Mouse (Mus musculus) kidney, postnatal 14 days (tissue): Measurements from ENCODE around the gene Antxr1.
A peak's percentile ranks its signal among the peaks of the same experiment; 100 is the strongest.

Experiments
- DNase-seq: peaks from one replicate; pipeline ENCODE4 v3.0.0; 2022; ENCODE audit warnings: mixed read lengths

The Antxr1 gene

DNA sequence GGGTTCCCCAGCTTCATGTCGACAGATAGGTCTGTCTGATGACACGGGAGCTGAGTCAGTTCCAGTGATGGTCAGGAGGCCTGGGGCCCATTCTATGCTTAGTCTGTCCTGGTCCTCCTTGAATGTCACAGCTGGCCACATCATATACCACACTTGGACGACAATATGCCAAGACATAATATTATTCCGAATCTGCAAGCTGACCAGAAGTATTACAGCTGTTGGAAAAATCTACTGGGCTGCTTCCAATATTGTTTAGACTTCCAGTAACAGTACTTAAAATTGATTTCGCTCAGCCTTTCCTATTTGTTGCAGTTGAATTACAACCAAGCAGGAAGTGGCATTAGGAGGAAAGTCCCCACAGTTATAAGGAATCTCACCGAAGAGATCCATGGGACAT lies 48.4 kb downstream of the Antxr1 start:
- no peak for DNase-seq

DNA sequence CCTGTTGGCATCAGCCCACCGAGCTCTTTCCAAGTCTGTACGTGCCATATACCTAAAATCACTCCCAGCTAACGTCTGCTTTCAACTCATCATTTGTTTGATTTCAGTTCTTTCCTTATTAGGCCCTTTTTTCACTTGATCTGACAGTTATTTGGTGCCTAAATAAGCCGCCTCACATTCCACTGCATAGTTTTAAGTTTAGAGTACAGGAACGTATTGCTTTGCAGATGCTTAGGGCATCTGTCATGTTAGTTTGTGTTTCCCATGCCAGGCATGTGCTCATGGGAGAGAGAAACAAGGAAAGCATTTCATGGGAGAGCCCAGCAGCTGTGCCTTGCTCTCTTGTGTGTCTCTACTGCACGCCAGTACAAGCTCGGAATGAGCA lies 50.3 kb downstream of the Antxr1 start:
- no peak for DNase-seq

DNA sequence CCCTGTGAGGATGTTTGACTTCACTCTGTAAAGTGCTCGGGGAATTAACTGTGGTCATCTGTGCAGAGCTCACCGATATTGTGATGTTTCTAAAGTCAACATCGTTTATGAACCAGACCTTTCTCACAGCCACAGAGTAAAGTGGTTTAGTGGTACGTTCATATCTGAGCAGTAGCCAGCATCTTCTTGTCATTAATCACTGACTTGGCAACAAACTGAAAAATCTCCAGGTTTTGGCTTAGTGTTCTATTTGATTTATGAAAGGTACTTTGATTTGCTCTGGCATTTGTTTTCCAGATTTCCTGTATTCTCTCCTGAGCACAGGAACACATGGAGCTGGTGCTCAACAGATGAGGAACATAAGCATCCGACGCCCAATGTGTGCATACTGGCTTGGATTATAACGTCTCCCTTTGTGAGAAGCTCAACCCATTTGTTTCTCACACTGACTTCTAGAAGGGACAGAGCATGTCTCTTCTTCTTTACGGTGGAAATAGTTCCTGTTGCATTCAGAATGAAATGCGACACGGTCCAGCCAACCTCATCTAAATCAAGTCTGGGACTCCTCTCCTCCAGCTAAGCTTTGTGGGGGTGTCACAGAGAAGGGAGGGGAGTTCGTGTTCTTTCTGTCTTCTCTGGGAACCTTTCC lies 50.8 kb downstream of the Antxr1 start:
- DNase-seq: no peak

DNA sequence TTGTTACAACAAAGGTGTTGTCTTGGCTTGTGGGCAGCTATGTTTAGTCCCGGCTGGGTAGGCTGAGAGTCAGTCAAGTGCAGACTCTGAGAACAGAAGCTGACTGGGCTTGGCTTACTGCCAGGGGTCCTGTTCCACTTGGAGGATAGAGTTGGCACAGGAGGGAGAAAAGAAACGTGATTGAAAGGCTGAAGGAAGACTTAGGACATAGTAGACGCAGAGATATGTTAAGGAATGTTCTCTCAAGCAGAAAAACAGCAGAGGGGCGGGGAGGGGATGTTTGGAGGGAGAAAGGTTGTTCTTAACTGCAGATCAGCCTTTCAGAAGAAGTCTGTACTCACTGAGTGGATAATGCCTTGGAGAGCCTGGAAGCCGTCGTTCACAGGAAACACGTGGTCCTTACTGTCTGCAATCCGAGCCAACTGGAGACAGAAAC lies 53.3 kb downstream of the Antxr1 start:
- DNase-seq: peak; percentile 90

- no peak for DNase-seq
These were observed 53.9 kb downstream of the Antxr1 start for GRCm38 (mm10) chr6:87281771-87282170.

DNA sequence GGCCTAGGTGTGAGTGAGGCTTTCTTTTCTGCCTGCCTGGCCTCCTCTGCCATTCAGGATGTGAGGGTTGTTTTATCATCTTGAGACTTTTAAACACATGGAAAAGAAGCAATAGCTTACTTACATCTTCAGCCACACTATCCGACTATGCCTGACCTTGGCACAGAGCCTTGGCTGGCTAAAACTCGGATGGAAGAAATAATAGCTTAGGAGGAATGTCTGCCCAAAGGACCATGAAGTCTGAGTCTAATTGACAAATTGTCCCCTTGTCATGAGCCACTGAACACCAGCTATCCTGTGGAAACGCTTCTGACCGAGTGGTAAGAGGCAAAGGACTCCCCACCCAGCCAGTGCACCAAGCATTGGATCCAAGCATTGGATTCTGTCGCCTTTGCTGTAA lies 57.5 kb downstream of the Antxr1 start:
- DNase-seq: no peak

GRCm38 (mm10) chr6:87277527-87277926 lies 58.1 kb downstream of the Antxr1 start:
- peak; percentile 31 for DNase-seq

GRCm38 (mm10) chr6:87276941-87277340 lies 58.7 kb downstream of the Antxr1 start:
- no peak for DNase-seq

DNA sequence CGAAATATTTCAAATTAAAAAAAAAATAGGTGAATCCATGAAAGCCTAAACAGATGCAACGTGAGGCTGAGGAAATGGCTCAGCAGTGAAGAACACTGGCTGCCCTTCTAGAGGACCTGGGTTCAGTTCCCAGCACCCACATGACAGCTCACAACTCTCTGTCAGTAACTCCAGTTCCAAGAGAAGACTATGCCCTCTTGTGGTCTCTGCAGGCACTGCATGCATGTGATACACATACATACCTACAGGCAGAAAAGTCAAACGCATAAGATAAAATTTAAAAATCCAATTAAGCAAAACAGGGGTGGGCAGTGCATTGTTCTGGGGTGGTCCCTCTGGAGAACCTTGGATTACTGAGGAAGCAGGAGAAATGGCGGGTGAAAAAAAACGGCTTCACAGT lies 60.8 kb downstream of the Antxr1 start:
- DNase-seq: no peak

GRCm38 (mm10) chr6:87273791-87274190 lies 61.8 kb downstream of the Antxr1 start:
- DNase-seq: no peak

DNA sequence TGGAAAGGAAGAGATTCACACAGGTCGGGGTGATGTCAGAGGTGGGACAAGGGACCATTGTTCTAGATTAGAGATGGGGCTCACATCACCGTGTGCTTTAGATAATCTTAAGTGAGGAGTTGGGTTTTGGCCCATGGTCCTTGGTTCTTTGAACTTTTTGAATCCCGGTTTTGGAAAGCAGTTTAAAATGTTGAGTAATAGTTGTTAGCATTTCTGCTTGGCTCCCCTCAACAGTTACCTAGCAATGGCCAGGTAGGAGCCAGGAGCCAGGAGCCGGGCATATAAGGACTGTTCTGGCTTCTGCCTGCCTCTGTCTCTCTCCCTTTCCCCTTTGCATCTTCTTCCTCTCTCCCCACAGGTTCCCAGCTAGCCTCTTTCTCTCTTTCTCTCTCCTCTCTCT lies 62.5 kb downstream of the Antxr1 start:
- DNase-seq: no peak

DNA sequence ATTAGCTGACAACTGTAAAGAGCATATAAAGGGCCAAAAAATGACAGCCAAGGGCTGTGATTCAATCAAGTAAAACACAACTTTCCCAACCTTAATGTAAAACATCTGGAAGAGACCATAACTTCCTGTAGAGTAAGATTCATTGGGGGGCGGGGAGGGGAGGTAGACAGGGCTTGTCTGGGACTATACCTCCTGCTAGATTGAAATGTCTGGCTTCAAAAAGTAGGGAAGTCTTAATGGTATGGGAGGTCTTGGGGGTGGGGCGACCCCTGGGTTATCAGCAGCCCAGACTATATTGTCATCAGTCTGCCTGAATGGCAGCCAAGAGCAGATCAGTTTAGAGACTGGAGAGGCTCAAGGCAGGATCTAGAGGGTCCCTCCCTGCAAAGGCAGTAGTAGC lies 63.4 kb downstream of the Antxr1 start:
- no peak for DNase-seq

DNA sequence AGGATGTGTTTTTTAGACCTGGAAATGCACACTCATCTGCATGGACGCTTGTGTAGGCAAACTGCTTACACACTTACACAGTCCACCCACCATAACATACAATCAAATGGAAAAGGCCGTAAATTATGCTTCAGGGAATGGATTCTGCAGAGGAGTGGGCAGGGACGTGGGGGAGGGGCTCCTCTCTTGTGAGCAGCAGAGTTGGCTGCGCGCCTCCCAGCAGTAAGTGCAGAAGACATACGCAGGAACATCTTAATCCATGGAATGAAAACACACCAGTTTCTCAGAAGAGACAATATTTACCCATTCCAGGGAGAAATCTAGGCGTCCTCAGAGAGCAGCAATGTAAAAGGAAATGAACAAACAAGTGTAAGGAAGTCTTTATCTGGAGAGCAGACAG lies 65.2 kb downstream of the Antxr1 start:
- DNase-seq: peak; percentile 33

GRCm38 (mm10) chr6:87269950-87270349 lies 65.7 kb downstream of the Antxr1 start:
- DNase-seq: no peak

- DNase-seq: no peak
These were observed 73.0 kb downstream of the Antxr1 start for GRCm38 (mm10) chr6:87262666-87263065.

- no peak for DNase-seq
These were observed 76.6 kb downstream of the Antxr1 start for GRCm38 (mm10) chr6:87258976-87259375.

GRCm38 (mm10) chr6:87257981-87258775 lies 77.4 kb downstream of the Antxr1 start:
- no peak for DNase-seq

- DNase-seq: no peak
These were observed 78.2 kb downstream of the Antxr1 start for GRCm38 (mm10) chr6:87257471-87257870.

DNA sequence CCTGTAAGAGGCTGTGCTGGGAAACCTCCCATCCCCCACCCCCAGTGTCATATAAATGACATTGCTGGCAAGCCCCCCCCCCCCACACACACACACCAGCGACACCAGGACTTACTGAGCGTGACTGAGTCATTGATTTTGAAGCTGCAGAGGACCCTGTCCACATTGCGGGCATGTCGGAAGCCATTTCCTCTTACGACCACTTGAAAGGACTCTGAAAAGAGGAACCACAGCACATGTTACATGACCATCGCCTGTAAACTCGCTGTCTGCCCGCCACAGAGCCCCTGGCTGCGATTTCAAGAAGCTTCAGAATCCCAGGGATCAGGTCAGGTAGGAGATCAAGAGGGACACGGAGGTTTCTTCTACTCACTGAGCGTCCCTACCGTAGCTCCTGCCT lies 80.0 kb downstream of the Antxr1 start:
- DNase-seq: no peak

- DNase-seq: no peak
These were observed 80.9 kb downstream of the Antxr1 start for GRCm38 (mm10) chr6:87254756-87255155.

GRCm38 (mm10) chr6:87251716-87252115 lies 83.9 kb downstream of the Antxr1 start:
- no peak for DNase-seq

DNA sequence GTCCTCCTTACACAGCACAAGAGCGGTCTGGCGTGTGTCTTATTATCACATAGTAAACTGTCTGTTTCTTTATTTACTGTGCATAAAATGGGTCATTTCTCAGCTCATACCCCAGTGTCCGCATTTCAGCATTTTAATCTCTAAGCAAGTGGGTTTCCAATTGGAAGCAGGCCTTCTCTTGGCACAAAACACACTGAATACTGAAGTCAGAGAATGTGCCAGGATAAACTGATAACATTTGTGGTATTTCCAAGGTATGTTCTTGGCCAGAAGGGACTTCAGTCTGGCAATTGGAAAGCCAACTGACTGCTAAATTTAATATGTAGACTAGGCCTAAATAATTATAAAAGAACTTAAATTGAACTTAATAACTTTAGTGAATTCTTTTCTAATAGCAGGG lies 84.9 kb downstream of the Antxr1 start:
- no peak for DNase-seq

DNA sequence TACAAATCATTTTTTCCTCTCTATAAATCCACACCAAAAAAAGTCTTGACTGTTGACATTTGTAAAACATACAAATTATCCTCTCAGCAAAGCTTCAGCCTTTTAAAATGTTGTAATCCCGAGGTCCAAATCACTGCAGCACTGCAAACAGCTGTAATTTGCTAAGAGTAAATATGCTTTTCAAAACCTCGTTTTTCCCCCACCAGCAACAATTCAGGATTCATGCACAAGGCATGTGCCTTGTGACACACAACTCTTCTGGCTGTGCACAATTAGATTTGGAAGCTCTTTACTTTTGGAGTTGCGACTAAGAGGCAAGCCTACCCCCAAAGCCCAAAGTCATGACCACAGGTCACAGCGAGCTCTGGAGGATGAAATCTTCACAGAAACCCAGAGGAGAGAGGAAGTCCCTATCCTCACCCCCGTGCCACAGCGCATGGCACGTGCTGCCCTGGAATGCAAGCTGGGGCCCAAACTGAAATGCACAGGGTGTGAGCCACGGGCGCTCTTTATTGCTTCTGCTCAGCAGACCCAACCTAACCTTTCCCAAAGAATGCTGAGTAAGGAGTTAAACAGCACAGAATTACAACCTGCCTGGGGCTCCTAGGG lies 87.3 kb downstream of the Antxr1 start:
- no peak for DNase-seq
